Comparison of ENCODE assay signal across 8 mouse cellular contexts in genomic region chr4:133599571-133600073, GRCm38 (mm10). TPM values are rescaled to one million over a fixed set of nuclear protein-coding genes. Genes with fewer than 3 reads are reported as not detected.
A peak's percentile ranks its signal among the peaks of the same experiment; 100 is the strongest.
DNase-seq lines count a peak whose midpoint lies in the region; ATAC-seq lines count a peak whose summit lies in the region.

No protein-coding gene starts in this region.

- peak overlapping the region; percentile 46 for H3K4me3 ChIP-seq in forebrain, embryonic 13.5 days
- H3K4me3 ChIP-seq in liver, embryonic 15.5 days (replicated peaks), result peak overlapping the region; percentile 60
- peak overlapping the region; percentile 41 for H3K4me3 ChIP-seq in neural tube, embryonic 11.5 days (ENCODE audit: low read depth, low read length)
- peak overlapping the region; percentile 58 for H3K4me3 ChIP-seq in stomach, embryonic 16.5 days (replicated peaks; ENCODE audit: low read length)

- peaks cover 13% of the 10 kb centered on the region for H3K4me1 ChIP-seq in forebrain, embryonic 13.5 days
- peaks cover 41% of the 10 kb centered on the region for H3K4me1 ChIP-seq in liver, embryonic 15.5 days (replicated peaks)
- no peaks in the 10 kb centered on the region for H3K4me1 ChIP-seq in neural tube, embryonic 11.5 days (ENCODE audit: control insufficient read depth, insufficient read depth, low read length)
- peaks cover 15% of the 10 kb centered on the region for H3K4me1 ChIP-seq in stomach, embryonic 16.5 days (ENCODE audit: control insufficient read depth, insufficient read depth, low read length)

- peak; percentile 91 for ATAC-seq in cerebellum, adult (ENCODE audit: insufficient number of reproducible peaks, low FRiP score, low TSS enrichment)
- ATAC-seq in forebrain, embryonic 13.5 days, result peak; percentile 94
- peak; percentile 96 for ATAC-seq in liver, embryonic 15.5 days (ENCODE audit: insufficient read depth)
- ATAC-seq in neural tube, embryonic 11.5 days (ENCODE audit: insufficient read depth, low FRiP score, low TSS enrichment), result peak; percentile 91
- peak; percentile 93 for ATAC-seq in stomach, embryonic 16.5 days (ENCODE audit: insufficient read depth, low FRiP score)

- under 1% methylated on average over 47 of the region's 50 CpGs for WGBS in forebrain, embryonic 13.5 days
- WGBS in liver, embryonic 15.5 days (ENCODE audit: insufficient replicate concordance), result under 1% methylated on average over 50 of the region's 50 CpGs
- WGBS in neural tube, embryonic 11.5 days, result under 1% methylated on average over 50 of the region's 50 CpGs
- WGBS in stomach, embryonic 16.5 days, result under 1% methylated on average over 49 of the region's 50 CpGs

- no peaks in the 10 kb centered on the region for H3K9me3 ChIP-seq in forebrain, embryonic 13.5 days (replicated peaks)
- H3K9me3 ChIP-seq in liver, embryonic 15.5 days (replicated peaks), result no peaks in the 10 kb centered on the region
- H3K9me3 ChIP-seq in neural tube, embryonic 11.5 days (ENCODE audit: control insufficient read depth, low read length), result no peaks in the 10 kb centered on the region
- no peaks in the 10 kb centered on the region for H3K9me3 ChIP-seq in stomach, embryonic 16.5 days (replicated peaks; ENCODE audit: control insufficient read depth, low read length)

- peak; percentile 84 for DNase-seq in ES-CJ7 (ENCODE audit: low read depth, low spot score)
- peak; percentile 91 to 93 for DNase-seq in heart, postnatal 10 days
- peak; percentile 91 to 95 for DNase-seq in kidney, postnatal 4 days
- DNase-seq in neural tube, embryonic 11.5 days (ENCODE audit: low spot score), result peak; percentile 85

- H3K9ac ChIP-seq in forebrain, embryonic 13.5 days, result peak overlapping the region; percentile 58
- H3K9ac ChIP-seq in liver, embryonic 15.5 days, result peak overlapping the region; percentile 39
- H3K9ac ChIP-seq in neural tube, embryonic 11.5 days (ENCODE audit: low read length), result peak overlapping the region; percentile 40; the same call in 1 of the 2 replicates
- peak overlapping the region; percentile 65 for H3K9ac ChIP-seq in stomach, embryonic 16.5 days (ENCODE audit: low read length)

- no peak overlapping the region for H3K27ac ChIP-seq in forebrain, embryonic 13.5 days
- H3K27ac ChIP-seq in liver, embryonic 15.5 days (replicated peaks), result no peak overlapping the region
- no peak overlapping the region for H3K27ac ChIP-seq in neural tube, embryonic 11.5 days (ENCODE audit: low read depth, low read length)
- peak overlapping the region; percentile 97 for H3K27ac ChIP-seq in stomach, embryonic 16.5 days (ENCODE audit: low read length)

- peaks cover 13% of the 10 kb centered on the region for H3K36me3 ChIP-seq in forebrain, embryonic 13.5 days (ENCODE audit: poor library complexity, severe bottlenecking)
- H3K36me3 ChIP-seq in liver, embryonic 15.5 days (replicated peaks), result no peaks in the 10 kb centered on the region
- H3K36me3 ChIP-seq in neural tube, embryonic 11.5 days (ENCODE audit: control insufficient read depth, insufficient read depth, low read length), result no peaks in the 10 kb centered on the region
- H3K36me3 ChIP-seq in stomach, embryonic 16.5 days (ENCODE audit: control insufficient read depth, insufficient read depth, low read length), result 0 out of 2 replicates have a peak, but pooled peaks cover 4% of the 10 kb centered on the region

- H3K4me2 ChIP-seq in forebrain, embryonic 13.5 days, result peak overlapping the region; percentile 69
- peak overlapping the region; percentile 88 for H3K4me2 ChIP-seq in liver, embryonic 15.5 days
- peak overlapping the region; percentile 72 for H3K4me2 ChIP-seq in neural tube, embryonic 11.5 days (ENCODE audit: low read depth)
- peak overlapping the region; percentile 79 for H3K4me2 ChIP-seq in stomach, embryonic 16.5 days (ENCODE audit: low read depth, low read length)

- intact Hi-C loops in heart, postnatal 10 days (cut with DNase I), result no loop called here

- peaks cover 47% of the 10 kb centered on the region for H3K27me3 ChIP-seq in forebrain, embryonic 13.5 days
- peaks cover 57% of the 10 kb centered on the region for H3K27me3 ChIP-seq in liver, embryonic 15.5 days
- peaks cover 40% of the 10 kb centered on the region for H3K27me3 ChIP-seq in neural tube, embryonic 11.5 days (ENCODE audit: control insufficient read depth, insufficient read depth, low read length)
- peaks cover 12% of the 10 kb centered on the region for H3K27me3 ChIP-seq in stomach, embryonic 16.5 days (ENCODE audit: control insufficient read depth, insufficient read depth, low read length)

RNA-seq across cellular contexts. Expression of gene Sfn, which starts 2.3 kb away (rescaled TPM):
- polyA plus RNA-seq in forebrain, embryonic 13.5 days (2015; fragmentation: Nextera tagmentation; extraction: Ambion mirVana), result 0.92 and 0.99 TPM in 2 replicates
- total RNA-seq in heart, postnatal 10 days (2021), result 1 to 10 TPM; 1.3 to 1.9 TPM
- 0.47 and 0.69 TPM in 2 replicates for polyA plus RNA-seq in liver, embryonic 15.5 days (2015; fragmentation: Nextera tagmentation; extraction: Ambion mirVana)
- 18.6 and 19.3 TPM in 2 replicates for polyA plus RNA-seq in neural tube, embryonic 11.5 days (2014; fragmentation: Nextera tagmentation; extraction: Ambion mirVana)
- 339 and 468 TPM in 2 replicates for polyA plus RNA-seq in stomach, embryonic 16.5 days (2015; fragmentation: Nextera tagmentation; extraction: Ambion mirVana)

RNA-seq across cellular contexts. Expression of gene Gpn2, which starts 15.5 kb away (rescaled TPM):
- polyA plus RNA-seq in forebrain, embryonic 13.5 days (2015; fragmentation: Nextera tagmentation; extraction: Ambion mirVana), result 25.0 and 29.5 TPM in 2 replicates
- total RNA-seq in heart, postnatal 10 days (2021), result 1 to 10 TPM; 9.0 to 9.8 TPM
- polyA plus RNA-seq in liver, embryonic 15.5 days (2015; fragmentation: Nextera tagmentation; extraction: Ambion mirVana), result 8.6 and 10.8 TPM in 2 replicates
- polyA plus RNA-seq in neural tube, embryonic 11.5 days (2014; fragmentation: Nextera tagmentation; extraction: Ambion mirVana), result 24.6 and 31.9 TPM in 2 replicates
- polyA plus RNA-seq in stomach, embryonic 16.5 days (2015; fragmentation: Nextera tagmentation; extraction: Ambion mirVana), result 13.8 and 14.3 TPM in 2 replicates

RNA-seq across cellular contexts. Expression of gene Gpatch3, which starts 25.1 kb away (rescaled TPM):
- polyA plus RNA-seq in forebrain, embryonic 13.5 days (2015; fragmentation: Nextera tagmentation; extraction: Ambion mirVana), result 6.7 and 7.7 TPM in 2 replicates
- total RNA-seq in heart, postnatal 10 days (2021), result 1 to 10 TPM; 5.1 to 8.3 TPM
- 3.8 and 4.9 TPM in 2 replicates for polyA plus RNA-seq in liver, embryonic 15.5 days (2015; fragmentation: Nextera tagmentation; extraction: Ambion mirVana)
- polyA plus RNA-seq in neural tube, embryonic 11.5 days (2014; fragmentation: Nextera tagmentation; extraction: Ambion mirVana), result 8.5 and 10.7 TPM in 2 replicates
- 3.9 and 4.2 TPM in 2 replicates for polyA plus RNA-seq in stomach, embryonic 16.5 days (2015; fragmentation: Nextera tagmentation; extraction: Ambion mirVana)

RNA-seq across cellular contexts. Expression of gene Nr0b2, which starts 46.4 kb away (rescaled TPM):
- not detected in 2 replicates for polyA plus RNA-seq in forebrain, embryonic 13.5 days (2015; fragmentation: Nextera tagmentation; extraction: Ambion mirVana)
- 10 to 100 TPM; 13.9 to 20.4 TPM for total RNA-seq in heart, postnatal 10 days (2021)
- polyA plus RNA-seq in liver, embryonic 15.5 days (2015; fragmentation: Nextera tagmentation; extraction: Ambion mirVana), result 0.97 and 1.2 TPM in 2 replicates
- polyA plus RNA-seq in neural tube, embryonic 11.5 days (2014; fragmentation: Nextera tagmentation; extraction: Ambion mirVana), result not detected in 2 replicates
- 6.6 and 7.2 TPM in 2 replicates for polyA plus RNA-seq in stomach, embryonic 16.5 days (2015; fragmentation: Nextera tagmentation; extraction: Ambion mirVana)

RNA-seq across cellular contexts. Expression of gene Zdhhc18, which starts 50.3 kb away (rescaled TPM):
- polyA plus RNA-seq in forebrain, embryonic 13.5 days (2015; fragmentation: Nextera tagmentation; extraction: Ambion mirVana), result 3.2 and 4.6 TPM in 2 replicates
- 10 to 100 TPM; 21.9 to 25.0 TPM for total RNA-seq in heart, postnatal 10 days (2021)
- polyA plus RNA-seq in liver, embryonic 15.5 days (2015; fragmentation: Nextera tagmentation; extraction: Ambion mirVana), result 1.2 and 1.9 TPM in 2 replicates
- polyA plus RNA-seq in neural tube, embryonic 11.5 days (2014; fragmentation: Nextera tagmentation; extraction: Ambion mirVana), result 3.5 and 5.5 TPM in 2 replicates
- polyA plus RNA-seq in stomach, embryonic 16.5 days (2015; fragmentation: Nextera tagmentation; extraction: Ambion mirVana), result 2.0 and 3.4 TPM in 2 replicates

Comparison
In these comparisons a context has a peak if more than half of its experiments do, and no peak if none do; other contexts are left out.
1. RNA of gene Sfn, which starts 2.3 kb away (polyA plus RNA-seq): 339 to 468 TPM in stomach, embryonic 16.5 days; 18.6 to 19.3 TPM in neural tube, embryonic 11.5 days, 0.92 to 0.99 TPM in forebrain, embryonic 13.5 days and 0.47 to 0.69 TPM in liver, embryonic 15.5 days; every median in the first group is over 10 times any median in the second.
2. Peak in every context shown above with its lines, with median percentiles within 50 percentile points of each other: DNase-seq, ATAC-seq, H3K4me2 ChIP-seq, H3K4me3 ChIP-seq and H3K9ac ChIP-seq.